Mouse (Mus musculus): ENCODE data around the gene Cdhr3.

- TF ChIP-seq ELF1 (IDR thresholded peaks at IDR 0.05; ENCODE audit: low read depth, low read length) (no peak), CTCF (IDR thresholded peaks at IDR 0.05 in 2 of 3, conservative IDR thresholded peaks at IDR 0.05 in 1 of 3; ENCODE audit: control insufficient read depth in 1 of 3, insufficient read depth in 1 of 3, low read depth in 2 of 3, low read length in 3 of 3, poor library complexity in 1 of 3, severe bottlenecking in 1 of 3) (no peak), MAX (IDR thresholded peaks at IDR 0.05; ENCODE audit: low read length) (no peak), UBTF (IDR thresholded peaks at IDR 0.05; ENCODE audit: borderline replicate concordance, insufficient read depth, low read depth, low read length) (no peak), HCFC1 (IDR thresholded peaks at IDR 0.05; ENCODE audit: low read depth, low read length) (no peak)
Measured at GRCm38 (mm10) chr12:33084683-33085082, 8.0 kb downstream of the Cdhr3 start.

All from MEL (cell line).